Mouse (Mus musculus) cerebellum, postnatal 25 days (tissue): ENCODE results near the gene Pacsin1.
"Not testable (repeated sequence)": the region's sequence is repeated elsewhere in the genome, so short reads cannot be mapped to it uniquely, and the experiment has no call there.

Source experiments
- DNase-seq, 2 experiments: peaks; one replicate each; pipeline ENCODE4 v3.0.0; 2021; ENCODE audit warnings: mixed read lengths in 2 of 2

The Pacsin1 gene

DNA sequence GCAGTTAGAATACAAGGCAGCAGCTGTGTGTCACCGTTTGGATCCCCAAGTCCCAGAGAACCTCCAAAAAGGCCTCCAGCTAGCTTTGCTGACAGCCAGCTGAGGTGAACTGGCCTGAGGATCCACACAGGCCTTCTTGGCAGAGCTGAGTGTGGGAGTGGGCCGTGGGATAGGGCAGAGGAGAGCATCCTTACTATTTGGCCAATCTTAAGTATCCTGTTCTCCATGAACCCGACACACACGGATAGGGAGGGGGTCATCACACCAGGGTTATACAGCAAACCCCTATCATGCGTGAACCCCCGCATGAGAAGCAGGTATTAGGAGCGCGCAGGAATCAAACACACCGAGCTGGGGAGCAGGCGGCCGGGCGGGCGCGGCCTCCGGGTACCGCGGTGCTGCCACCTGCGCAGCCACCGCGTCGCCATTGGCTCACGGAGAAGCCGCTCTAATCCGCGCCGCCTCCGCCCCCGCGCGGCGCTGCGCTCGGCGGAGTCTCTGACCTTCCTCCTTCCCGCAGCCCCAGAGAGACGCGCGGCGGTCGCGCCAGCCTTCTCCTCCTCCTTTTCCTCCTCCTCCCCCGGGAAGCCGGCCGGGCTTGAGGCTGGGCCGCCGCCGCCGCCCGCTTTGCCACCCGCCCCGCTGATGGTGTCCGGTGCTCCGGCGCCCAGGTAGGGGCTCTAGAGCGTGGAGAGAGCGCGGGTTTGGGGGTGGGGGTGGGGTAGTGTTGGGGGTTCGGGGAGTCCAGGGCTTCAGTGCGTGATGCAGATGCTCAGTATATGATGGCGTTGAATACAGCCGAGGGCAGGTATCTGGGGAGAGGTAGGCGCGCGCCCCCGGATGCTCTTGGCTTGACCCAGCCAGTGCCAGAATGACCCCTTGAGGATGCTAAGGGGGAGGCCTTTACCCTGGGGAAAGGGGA lies at the start of gene Pacsin1:
Pacsin1 (plus strand) TSS at position 421 of the 922 bp plus-strand sequence.
- peak; percentile 93 to 96 for DNase-seq

GRCm38 (mm10) chr17:27609576-27609975 lies 45.7 kb upstream of the Pacsin1 start:
- peak; percentile 53 to 65 for DNase-seq

- peak in 1 of 2 experiments; percentile 37 for DNase-seq
Observed at GRCm38 (mm10) chr17:27610679-27611518, 44.4 kb upstream of the Pacsin1 start.

DNA sequence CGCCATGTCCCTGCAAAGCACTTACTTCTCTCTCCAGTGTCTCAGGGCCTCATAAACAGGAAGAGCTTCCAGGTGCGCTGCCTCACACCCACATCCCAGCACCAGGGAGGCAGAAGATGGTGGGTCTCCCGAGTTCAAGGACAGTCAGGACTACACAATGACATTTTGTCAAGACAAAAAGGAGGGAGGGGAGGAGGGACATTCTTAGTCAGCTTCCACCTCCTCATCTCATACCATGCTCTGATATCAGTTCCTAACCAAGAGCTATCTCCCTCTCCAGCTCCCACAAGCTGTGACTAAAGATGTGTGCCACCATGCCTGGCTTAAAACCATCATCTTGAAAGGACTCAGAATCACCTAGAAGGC lies 43.8 kb upstream of the Pacsin1 start:
- no peak for DNase-seq

DNA sequence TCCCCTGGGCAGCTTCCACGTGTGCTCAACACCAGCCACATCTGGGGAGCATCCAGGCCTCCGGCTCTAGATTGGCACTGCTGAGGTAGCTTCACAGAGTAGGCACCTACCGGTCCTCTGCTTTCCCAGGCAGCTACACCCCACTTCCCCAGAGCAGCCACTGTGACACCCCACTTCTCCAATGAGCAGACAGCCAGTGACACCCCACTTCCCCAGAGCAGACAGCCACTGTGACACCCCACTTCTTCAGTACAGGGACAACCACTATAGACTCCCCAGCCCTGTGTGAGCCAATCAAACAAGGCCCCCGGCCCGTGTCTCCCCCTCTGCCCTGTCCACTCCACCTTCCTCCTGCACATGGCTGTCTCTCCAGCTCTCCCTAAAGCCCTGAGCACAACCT lies 43.3 kb upstream of the Pacsin1 start:
- no peak for DNase-seq

- DNase-seq: peak; percentile 62 to 65
Observed at GRCm38 (mm10) chr17:27613016-27613415, 42.3 kb upstream of the Pacsin1 start.

DNA sequence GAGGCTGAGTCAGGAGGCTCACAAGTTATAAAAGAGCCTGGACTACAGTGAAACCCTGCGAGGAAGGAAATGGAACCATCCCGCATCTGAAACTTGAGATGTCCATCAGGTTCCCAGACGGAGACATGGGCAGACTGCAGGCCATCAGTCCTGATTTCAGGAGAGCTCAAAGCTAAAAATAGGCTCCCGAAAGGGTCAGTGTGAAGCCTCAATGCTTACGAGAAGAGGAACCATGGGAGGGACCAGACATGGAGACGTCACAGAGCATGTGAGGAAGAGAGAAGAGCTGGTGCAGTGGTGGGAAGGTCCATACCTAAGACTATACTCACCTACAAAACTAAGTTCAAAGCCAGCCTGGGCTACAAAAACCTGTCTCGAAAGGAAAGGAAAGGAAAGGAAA lies 39.9 kb upstream of the Pacsin1 start:
- no peak for DNase-seq

GRCm38 (mm10) chr17:27621161-27621560 lies 34.1 kb upstream of the Pacsin1 start:
- no peak for DNase-seq

- peak; percentile 50 to 59 for DNase-seq
Observed at GRCm38 (mm10) chr17:27621705-27622531, 33.4 kb upstream of the Pacsin1 start.

DNA sequence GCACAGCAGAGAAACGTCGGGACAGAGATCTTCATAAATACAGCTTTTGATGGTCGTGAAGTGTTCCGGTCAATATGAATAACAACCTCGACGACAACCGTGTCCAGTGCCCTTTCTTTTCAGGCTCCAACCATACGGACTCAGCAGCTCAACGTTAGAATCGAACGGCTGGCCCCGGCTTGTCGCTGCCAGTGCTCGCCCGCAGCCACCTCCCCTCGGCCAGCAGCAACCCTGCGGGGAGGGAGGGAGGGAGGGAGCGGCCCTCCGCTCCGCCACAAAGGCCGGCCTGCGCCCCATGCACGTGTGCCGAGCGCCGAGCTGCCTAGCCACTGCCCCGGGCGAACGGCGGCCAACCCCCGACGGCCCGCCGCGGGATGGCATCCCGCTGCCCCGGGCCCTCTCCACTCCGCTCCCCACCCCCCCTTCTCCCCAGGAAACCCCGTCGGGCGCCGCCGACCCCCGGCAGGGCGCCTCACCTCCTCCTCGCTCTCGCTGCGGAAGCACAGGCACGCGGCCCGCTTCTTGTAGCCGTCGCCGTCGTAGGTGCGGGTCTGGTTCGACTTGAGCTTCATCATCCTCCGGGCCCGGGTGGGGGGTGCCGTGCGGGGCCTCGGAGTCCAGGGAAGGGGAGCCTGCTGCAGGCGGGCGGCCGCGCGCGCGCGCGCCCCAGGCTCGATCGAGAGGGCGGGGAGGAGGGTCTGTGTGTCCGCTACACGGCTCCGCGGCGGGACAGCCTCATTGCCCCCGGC lies 32.5 kb upstream of the Pacsin1 start:
- peak; percentile 77 to 81 for DNase-seq

GRCm38 (mm10) chr17:27623360-27624326 lies 31.7 kb upstream of the Pacsin1 start, which contains the start of gene Nudt3:
Gene Nudt3 (minus strand): TSS chr17:27623495.
- peak; percentile 96 for DNase-seq

- no peak for DNase-seq
Observed at GRCm38 (mm10) chr17:27625455-27626251, 29.7 kb upstream of the Pacsin1 start.

GRCm38 (mm10) chr17:27626681-27627080 lies 28.6 kb upstream of the Pacsin1 start:
- no peak for DNase-seq

- DNase-seq: no peak
Observed at GRCm38 (mm10) chr17:27627451-27627850, 27.9 kb upstream of the Pacsin1 start.

- no peak for DNase-seq
Observed at GRCm38 (mm10) chr17:27628376-27628775, 26.9 kb upstream of the Pacsin1 start.

GRCm38 (mm10) chr17:27629249-27630020 lies 25.9 kb upstream of the Pacsin1 start:
- DNase-seq: peak; percentile 87 to 94

DNA sequence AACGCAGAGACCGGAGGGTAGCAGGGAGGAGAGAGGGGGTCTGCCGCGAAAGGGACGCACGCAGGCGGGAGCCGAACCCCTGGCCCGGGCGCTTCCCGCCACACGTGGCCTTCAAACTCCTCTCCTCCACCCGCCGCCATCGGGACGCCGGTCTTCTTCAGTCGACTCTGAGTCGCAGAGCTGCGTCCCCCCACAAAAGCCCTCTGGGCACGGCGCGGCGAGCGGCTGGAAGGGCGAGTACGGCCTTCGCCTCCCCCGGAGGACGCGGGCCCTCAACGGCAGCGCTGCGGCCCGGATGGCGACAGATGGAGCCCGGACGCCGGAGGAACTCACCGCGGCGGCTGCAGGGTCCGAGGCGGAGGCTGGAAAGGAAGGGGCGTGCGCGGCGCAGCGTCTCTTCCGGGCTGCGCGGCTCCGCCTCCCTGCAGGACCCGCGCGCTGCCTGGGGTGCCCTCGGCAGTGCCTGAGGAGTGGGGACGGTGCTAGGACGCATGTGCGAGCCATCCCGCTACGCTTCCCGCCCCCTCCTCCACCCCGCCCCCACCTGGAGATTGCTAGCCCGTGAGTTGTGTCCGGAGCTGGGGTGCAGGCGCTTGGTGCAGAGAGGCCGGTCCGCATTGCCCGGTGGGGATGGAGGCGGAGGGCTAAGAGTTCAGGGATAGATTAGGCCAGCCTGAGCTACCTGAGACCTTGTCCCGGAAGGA lies 20.3 kb upstream of the Pacsin1 start, which contains the start of gene RPS10-NUDT3:
RPS10-NUDT3 (minus strand) TSS at position 352 of the 704 bp plus-strand sequence.
- peak; percentile 90 to 94 for DNase-seq

- DNase-seq: not testable (repeated sequence)
Observed at GRCm38 (mm10) chr17:27635575-27635903, 19.8 kb upstream of the Pacsin1 start.
